Mouse (Mus musculus): ENCODE data around the gene Pkm. TPM values are rescaled to one million over a fixed set of nuclear protein-coding genes. Genes with fewer than 3 reads are reported as not detected.

Gene Pkm
- polyA plus RNA-seq (2017; shearing (Covaris generic)) = 945 TPM

DNA sequence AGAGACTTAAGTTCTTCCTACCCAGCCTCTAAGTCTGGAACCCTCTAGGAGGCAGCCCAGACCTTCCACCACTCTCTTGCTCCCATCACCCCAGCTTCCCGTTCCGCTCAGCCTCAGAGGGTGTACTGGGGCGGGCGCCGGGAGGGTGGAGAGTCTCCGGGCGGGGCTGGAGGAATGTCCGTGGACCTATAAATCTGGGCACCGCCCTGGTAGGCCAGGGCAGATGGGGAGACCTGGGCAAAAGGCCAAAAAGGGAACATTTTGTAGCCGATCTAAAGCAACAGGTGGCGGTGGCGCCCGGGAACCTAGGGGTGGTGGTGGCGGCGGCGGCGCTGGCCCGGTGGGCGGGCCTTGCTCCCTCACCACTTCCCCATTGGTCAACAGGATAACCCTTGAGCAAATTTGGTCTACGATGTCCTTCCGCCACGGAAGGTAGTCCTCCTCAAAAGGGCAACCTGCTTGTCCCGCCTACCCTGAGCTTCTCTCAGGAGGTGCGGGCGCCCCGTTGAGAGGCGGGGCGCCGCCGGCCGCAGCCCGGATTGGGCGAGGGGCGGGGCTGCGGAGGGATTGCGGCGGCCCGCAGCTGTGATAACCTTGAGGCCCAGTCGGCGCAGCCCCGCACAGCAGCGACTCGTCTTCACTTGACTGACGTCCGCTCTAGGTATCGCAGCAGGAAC lies at the start of gene Pkm:
TSS of gene Pkm (plus strand) at position 411 of the 677 bp plus-strand sequence.

GRCm38 (mm10) chr9:59616622-59617306 lies 39.4 kb upstream of the Pkm start, which contains the start of gene Parp6:
Gene Parp6, plus strand, starts transcription at chr9:59617284.

GRCm38 (mm10) chr9:59679678-59680533 lies 23.7 kb downstream of the Pkm start, which contains the start of gene Gramd2:
Gene Gramd2, plus strand, starts transcription at chr9:59680144.

Other genes with a start within 250 kb of the Pkm start
- 12.8 TPM for gene Arih1, start 169.8 kb upstream of the Pkm start, polyA plus RNA-seq (2017; shearing (Covaris generic))
- 66.1 TPM for gene Hexa, start 116.8 kb upstream of the Pkm start, polyA plus RNA-seq (2017; shearing (Covaris generic))
- gene Tmem202, start 116.5 kb upstream of the Pkm start, polyA plus RNA-seq (2017; shearing (Covaris generic)) = 0.82 TPM
- gene Celf6, start 78.5 kb upstream of the Pkm start, polyA plus RNA-seq (2017; shearing (Covaris generic)) = not detected
- 34.0 TPM for gene Parp6, start 39.1 kb upstream of the Pkm start, polyA plus RNA-seq (2017; shearing (Covaris generic))
- gene Gramd2, start 23.8 kb downstream of the Pkm start, polyA plus RNA-seq (2017; shearing (Covaris generic)) = not detected
- gene Senp8, start 94.3 kb downstream of the Pkm start, polyA plus RNA-seq (2017; shearing (Covaris generic)) = 7.9 TPM
- 30.5 TPM for gene Myo9a, start 94.5 kb downstream of the Pkm start, polyA plus RNA-seq (2017; shearing (Covaris generic))

Measured in CD4-positive, CD25-positive, alpha-beta regulatory T cell, adult 9 weeks (primary cell).